Mouse (Mus musculus): Measurements from ENCODE around the gene Hvcn1.

DNA sequence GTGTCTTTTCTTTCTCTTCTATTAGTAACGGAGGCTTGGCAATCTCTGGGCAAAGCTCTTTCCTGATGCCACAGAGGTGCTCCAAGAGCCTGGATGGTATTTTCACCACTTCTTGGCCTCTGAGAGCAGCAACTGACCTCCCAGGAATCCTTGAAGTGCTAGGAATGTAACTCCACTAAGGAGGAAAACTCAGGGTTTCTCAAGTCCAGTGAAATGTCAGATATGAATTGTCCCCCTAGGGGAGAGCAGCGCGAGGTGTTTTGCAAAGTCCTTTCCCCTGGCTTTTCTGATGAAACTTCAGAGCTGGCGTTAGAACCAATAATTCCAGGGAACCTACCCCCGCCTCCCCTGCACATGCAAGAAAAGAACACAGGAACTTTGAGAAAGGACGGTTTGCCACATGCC, 73.8 kb downstream of the Hvcn1 start:
- TF ChIP-seq GATA1 (IDR thresholded peaks at IDR 0.05; ENCODE audit: borderline replicate concordance, low read length) = no peak
- TF ChIP-seq CTCF (IDR thresholded peaks at IDR 0.05; ENCODE audit: low read depth, low read length) = no peak
